Mouse (Mus musculus) heart, embryonic 13.5 days (tissue): ENCODE results near the gene Zfp354c. TPM values are rescaled to one million over a fixed set of nuclear protein-coding genes. Genes with fewer than 3 reads are reported as not detected.

Experiments used
- ATAC-seq: fragments of 200-750 bp; cut with Nextera tagmentation; 2 replicates; pipeline ENCODE4 v1.8.0; 2017; ENCODE audit warnings: moderate TSS enrichment; ENCODE audit not compliant: insufficient number of reproducible peaks, low FRiP score, low TSS enrichment; ENCODE audit errors: extremely low read depth
- H3K27ac ChIP-seq: fragments of 300-500 bp; sonication (generic); replicated peaks from 2 replicates; pipeline ENCODE4 v1.5.1; 2015; ENCODE audit warnings: moderate library complexity, mild to moderate bottlenecking, inconsistent platforms
- H3K27me3 ChIP-seq: fragments of 300-500 bp; sonication (generic); replicated peaks from 2 replicates; pipeline ENCODE4 v1.6.1; 2015; ENCODE audit warnings: mild to moderate bottlenecking, inconsistent platforms
- H3K36me3 ChIP-seq: fragments of 300-500 bp; sonication (generic); 2 replicates; pipeline ENCODE4 v1.6.1; 2015; ENCODE audit warnings: mild to moderate bottlenecking, inconsistent platforms
- H3K4me1 ChIP-seq: fragments of 300-500 bp; sonication (generic); 2 replicates; pipeline ENCODE4 v1.6.1; 2015; ENCODE audit warnings: inconsistent platforms
- H3K4me2 ChIP-seq: fragments of 300-500 bp; sonication (generic); 2 replicates; pipeline ENCODE4 v1.6.1; 2015; ENCODE audit warnings: inconsistent platforms, mild to moderate bottlenecking, moderate library complexity
- H3K4me3 ChIP-seq: fragments of 300-500 bp; sonication (generic); 2 replicates; pipeline ENCODE4 v1.5.1; 2015; ENCODE audit warnings: moderate library complexity, mild to moderate bottlenecking, inconsistent platforms
- H3K9ac ChIP-seq: fragments of 300-500 bp; sonication (generic); 2 replicates; pipeline ENCODE4 v1.6.1; 2015; ENCODE audit warnings: inconsistent platforms, mild to moderate bottlenecking, moderate library complexity
- H3K9me3 ChIP-seq: fragments of 300-500 bp; sonication (generic); 2 replicates; pipeline ENCODE4 v1.6.1; 2016; ENCODE audit warnings: inconsistent platforms
- WGBS: fragments of 180-500 bp; shearing (Covaris S2); methylation state at CpG from one replicate; pipeline ENCODE4 v1.1.7; 2015; ENCODE audit warnings: mixed read lengths; 5-methylcytosine and 5-hydroxymethylcytosine counted together
- polyA plus RNA-seq: library from polyadenylated mRNA; unstranded; fragments of >200 nt; fragmentation: Nextera tagmentation; extraction: Ambion mirVana; gene quantifications from 2 replicates; pipeline ENCODE4 v1.2.1, GENCODE M21; 2015

The Zfp354c gene
- polyA plus RNA-seq, 1 experiment from 2014 or later = 12.6 TPM

DNA sequence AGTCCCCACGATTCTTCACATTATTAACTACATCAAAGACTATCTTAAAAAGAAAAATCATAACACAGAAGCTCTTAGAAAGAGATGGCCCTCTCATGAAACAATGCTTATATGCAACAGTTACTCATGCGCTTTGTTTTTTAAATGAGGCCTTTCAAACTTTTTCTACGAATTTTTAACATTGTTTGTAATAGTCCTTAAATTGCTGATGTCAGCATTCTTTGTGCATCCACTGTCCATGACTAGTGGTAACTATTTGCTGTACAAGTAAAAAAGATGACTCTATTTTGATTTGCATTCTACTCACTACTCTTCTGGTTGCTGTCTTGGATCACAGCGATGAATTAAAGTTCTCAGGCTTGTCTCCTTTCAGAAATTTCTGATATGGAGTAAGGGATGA, 13.3 kb downstream of the Zfp354c start:
- peaks cover 61% of the 10 kb centered on the region for H3K9me3 ChIP-seq
- no peak overlapping the region for H3K4me3 ChIP-seq
- no peaks in the 10 kb centered on the region for H3K4me1 ChIP-seq
- ATAC-seq = no peak
- peaks cover 96% of the 10 kb centered on the region for H3K36me3 ChIP-seq
- H3K9ac ChIP-seq = no peak overlapping the region
- no peak overlapping the region for H3K4me2 ChIP-seq
- WGBS = 94% methylated on average over 4 of the region's 4 CpGs
- H3K27ac ChIP-seq = no peak overlapping the region
- no peaks in the 10 kb centered on the region for H3K27me3 ChIP-seq

DNA sequence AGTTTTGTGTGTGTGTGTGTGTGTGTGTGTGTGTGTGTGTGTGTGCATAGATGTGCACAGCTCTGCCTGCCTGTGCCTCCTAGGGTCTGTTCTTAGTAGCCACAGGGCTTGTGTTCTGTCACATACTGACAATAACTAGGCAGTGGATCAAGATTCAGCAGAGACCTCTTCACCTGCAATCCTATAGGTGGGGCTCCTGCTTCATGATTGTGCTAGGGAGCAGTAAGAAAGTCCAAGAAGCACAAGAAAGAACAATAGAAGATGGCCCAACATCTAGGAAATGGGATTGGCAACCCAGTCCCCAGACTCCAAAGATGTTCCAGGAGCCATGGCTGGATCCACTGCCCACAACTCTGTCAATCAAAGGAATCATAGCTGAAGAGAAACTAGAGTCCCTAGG, 28.7 kb downstream of the Zfp354c start:
- Histone ChIP-seq H3K9me3 (no peaks in the 10 kb centered on the region), H3K27ac (no peak overlapping the region), H3K4me2 (no peak overlapping the region), H3K4me1 (no peaks in the 10 kb centered on the region), H3K4me3 (no peak overlapping the region), H3K27me3 (no peaks in the 10 kb centered on the region), H3K9ac (no peak overlapping the region), H3K36me3 (no peaks in the 10 kb centered on the region)
- no peak for ATAC-seq

DNA sequence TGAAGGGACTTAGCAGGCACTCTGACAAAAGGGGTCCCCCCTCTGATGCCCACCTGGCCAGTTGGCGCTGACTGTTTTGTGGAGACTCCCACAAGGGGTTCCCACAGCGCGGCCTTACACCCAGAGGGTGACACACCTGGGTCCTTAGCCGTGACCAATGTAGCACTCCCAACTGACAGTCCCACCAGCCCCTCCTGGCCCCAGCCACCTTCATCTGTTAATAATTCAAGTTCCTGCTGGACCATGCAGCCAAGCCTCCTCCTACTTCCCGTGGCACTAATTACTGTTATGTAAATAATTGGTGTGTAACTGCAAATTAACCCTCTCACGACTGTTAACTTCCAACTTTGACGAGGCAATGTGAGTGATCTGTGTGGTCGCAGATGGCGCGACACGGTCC, 29.9 kb downstream of the Zfp354c start:
- H3K36me3 ChIP-seq = no peaks in the 10 kb centered on the region
- H3K27me3 ChIP-seq = no peaks in the 10 kb centered on the region
- H3K9me3 ChIP-seq = no peaks in the 10 kb centered on the region
- no peak for ATAC-seq
- no peak overlapping the region for H3K27ac ChIP-seq
- no peak overlapping the region for H3K4me2 ChIP-seq
- 74% methylated on average over 11 of the region's 11 CpGs for WGBS
- no peak overlapping the region for H3K4me3 ChIP-seq
- no peaks in the 10 kb centered on the region for H3K4me1 ChIP-seq
- H3K9ac ChIP-seq = no peak overlapping the region

DNA sequence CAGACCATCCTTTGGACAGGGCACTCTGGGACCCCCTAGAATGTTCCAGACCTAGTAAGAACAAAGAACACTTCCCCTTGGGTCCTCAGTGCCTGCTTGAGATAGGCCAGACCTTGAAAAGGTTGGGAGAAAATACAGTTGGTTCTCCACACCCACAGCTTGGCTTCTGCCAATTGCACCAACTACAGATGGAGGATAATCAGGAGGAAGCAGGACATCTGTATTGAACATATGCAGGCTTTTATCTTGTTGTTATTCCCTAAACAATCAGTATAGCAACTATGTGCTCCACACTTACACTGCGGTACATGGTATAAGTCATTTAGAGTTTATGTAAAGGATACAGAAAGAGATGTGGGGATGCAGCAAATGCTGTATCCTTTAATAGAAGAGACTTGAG, 56.5 kb downstream of the Zfp354c start:
- Histone ChIP-seq H3K27ac (no peak overlapping the region), H3K36me3 (no peaks in the 10 kb centered on the region; the same call in 1 of the 2 replicates), H3K4me1 (peaks cover 8% of the 10 kb centered on the region), H3K27me3 (peaks cover 13% of the 10 kb centered on the region), H3K9ac (no peak overlapping the region), H3K4me2 (no peak overlapping the region), H3K9me3 (no peaks in the 10 kb centered on the region), H3K4me3 (no peak overlapping the region)
- WGBS = 93% methylated on average over 1 of the region's 1 CpGs
- ATAC-seq = no peak

DNA sequence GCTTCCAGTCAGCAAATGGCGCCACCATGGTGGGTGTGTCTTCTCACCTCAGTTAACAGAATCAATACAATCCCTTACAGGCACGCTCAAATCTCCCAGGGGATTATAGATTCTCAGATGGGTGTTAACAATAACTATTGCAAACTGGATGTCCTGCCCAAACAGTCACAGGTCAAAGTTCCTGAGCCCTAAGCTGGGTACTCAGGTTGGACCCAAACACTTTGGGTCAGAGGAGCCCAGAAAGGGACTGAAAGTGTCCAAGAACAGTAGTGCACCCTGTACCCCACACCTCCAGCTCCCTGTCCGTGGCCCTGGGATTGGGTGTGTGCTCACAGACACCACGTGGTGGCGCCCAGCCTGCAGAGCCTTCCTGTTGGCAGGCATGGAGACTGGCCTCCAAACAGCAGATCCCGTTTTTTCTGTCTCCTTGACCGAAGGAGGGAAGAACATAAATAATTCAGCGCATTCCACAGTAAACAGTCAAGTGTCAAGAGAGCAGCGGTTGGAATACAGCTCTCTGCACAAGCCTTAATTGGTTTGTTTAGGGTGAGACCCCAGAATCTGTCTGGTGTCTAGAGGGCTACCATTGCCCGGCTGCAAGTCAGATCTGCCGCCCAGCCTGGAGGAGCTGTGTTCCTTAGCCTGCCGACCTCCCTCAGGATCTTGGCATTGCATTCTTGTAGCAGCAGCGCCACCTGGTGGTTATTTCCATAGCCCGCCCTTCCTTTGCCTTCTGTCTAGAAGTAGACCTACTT, 58.4 kb downstream of the Zfp354c start:
- peak overlapping the region; percentile 54; the same call in 1 of the 2 replicates for H3K9ac ChIP-seq
- peaks cover 19% of the 10 kb centered on the region for H3K4me1 ChIP-seq
- no peak overlapping the region for H3K27ac ChIP-seq
- H3K4me3 ChIP-seq = peak overlapping the region; percentile 33
- peak overlapping the region; percentile 66 for H3K4me2 ChIP-seq
- peaks cover 13% of the 10 kb centered on the region for H3K27me3 ChIP-seq
- H3K36me3 ChIP-seq = no peaks in the 10 kb centered on the region
- 13% methylated on average over 14 of the region's 14 CpGs for WGBS
- peak; percentile 42; the same call in 1 of the 2 replicates for ATAC-seq
- no peaks in the 10 kb centered on the region for H3K9me3 ChIP-seq

DNA sequence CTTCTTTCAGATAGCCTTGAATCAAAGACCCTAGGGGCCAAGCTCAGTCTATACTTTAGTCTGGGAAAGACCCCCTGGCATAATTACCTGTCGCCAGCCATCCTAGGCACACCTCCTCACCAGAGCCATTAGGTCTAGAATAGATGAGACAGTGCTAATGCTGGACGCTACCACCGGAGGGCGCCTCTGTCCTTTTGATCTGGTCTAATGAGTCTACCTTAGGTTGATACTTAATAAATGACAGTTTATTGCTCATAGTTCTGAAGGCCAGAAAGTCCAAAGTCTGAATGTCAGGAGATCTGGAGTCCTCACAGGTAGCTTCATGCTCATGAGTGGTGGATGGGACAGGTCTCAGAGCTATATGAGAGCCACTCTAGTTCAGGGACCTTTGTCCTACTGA, 60.5 kb downstream of the Zfp354c start:
- Histone ChIP-seq H3K4me3 (no peak overlapping the region), H3K4me1 (peaks cover 19% of the 10 kb centered on the region), H3K36me3 (0 out of 2 replicates have a peak, but pooled peaks cover 3% of the 10 kb centered on the region), H3K27ac (no peak overlapping the region), H3K9ac (no peak overlapping the region), H3K9me3 (no peaks in the 10 kb centered on the region), H3K27me3 (peaks cover 13% of the 10 kb centered on the region), H3K4me2 (no peak overlapping the region)
- ATAC-seq = no peak
- 17% methylated on average over 4 of the region's 4 CpGs for WGBS

DNA sequence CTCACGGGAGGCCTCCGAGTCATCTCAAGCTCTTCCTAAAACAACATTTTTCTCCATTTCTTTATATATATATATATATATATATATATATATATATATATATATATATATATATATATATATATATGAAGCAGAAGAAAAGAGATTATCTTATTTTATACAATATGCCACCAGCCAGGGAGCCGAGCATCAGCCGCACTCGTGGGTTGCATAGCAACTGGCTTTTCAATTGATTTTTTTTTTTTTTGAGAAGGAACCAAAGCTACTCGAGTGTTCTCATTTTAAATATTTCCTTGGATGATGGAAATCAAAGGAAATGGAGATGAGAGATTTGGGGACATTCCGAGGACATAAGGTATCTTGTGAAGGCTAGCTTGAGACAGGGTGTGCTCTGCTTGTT, 61.1 kb downstream of the Zfp354c start:
- H3K4me2 ChIP-seq = no peak overlapping the region
- H3K27me3 ChIP-seq = peaks cover 12% of the 10 kb centered on the region
- H3K27ac ChIP-seq = no peak overlapping the region
- no peak overlapping the region for H3K9ac ChIP-seq
- 0 out of 2 replicates have a peak, but pooled peaks cover 3% of the 10 kb centered on the region for H3K36me3 ChIP-seq
- no peaks in the 10 kb centered on the region for H3K9me3 ChIP-seq
- no peak for ATAC-seq
- peaks cover 19% of the 10 kb centered on the region for H3K4me1 ChIP-seq
- WGBS = 81% methylated on average over 7 of the region's 7 CpGs
- H3K4me3 ChIP-seq = no peak overlapping the region

Other genes with a start within 250 kb of the Zfp354c start
- gene Adamts2, start 225.6 kb downstream of the Zfp354c start, polyA plus RNA-seq = 6.7 and 7.0 TPM in 2 replicates
- 0.31 and 0.49 TPM in 2 replicates for gene Zfp879, start 13.8 kb upstream of the Zfp354c start, polyA plus RNA-seq
- not detected in 2 replicates for gene Grm6, start 23.0 kb upstream of the Zfp354c start, polyA plus RNA-seq
- gene Zfp454, start 59.9 kb upstream of the Zfp354c start, polyA plus RNA-seq = 2.7 and 3.7 TPM in 2 replicates
- 6.9 and 8.4 TPM in 2 replicates for gene Zfp2, start 88.4 kb upstream of the Zfp354c start, polyA plus RNA-seq
- 0.88 and 1.0 TPM in 2 replicates for gene Zfp354b, start 103.9 kb upstream of the Zfp354c start, polyA plus RNA-seq
- gene 4933414I15Rik, start 116.0 kb upstream of the Zfp354c start, polyA plus RNA-seq = not detected in 2 replicates
- not detected in 2 replicates for gene Prop1, start 126.0 kb upstream of the Zfp354c start, polyA plus RNA-seq
- gene Olfr1378, start 138.8 kb upstream of the Zfp354c start, polyA plus RNA-seq = not detected in 2 replicates
- gene Olfr1377, start 154.2 kb upstream of the Zfp354c start, polyA plus RNA-seq = not detected in 2 replicates
- not detected in 2 replicates for gene Olfr51, start 175.9 kb upstream of the Zfp354c start, polyA plus RNA-seq
- not detected in 2 replicates for gene Olfr54, start 186.5 kb upstream of the Zfp354c start, polyA plus RNA-seq
- not detected in 2 replicates for gene Olfr1375, start 220.4 kb upstream of the Zfp354c start, polyA plus RNA-seq
- 5.1 and 5.3 TPM in 2 replicates for gene Zfp354a, start 231.5 kb upstream of the Zfp354c start, polyA plus RNA-seq